Mouse (Mus musculus) megakaryocyte, embryonic 14.5 days (primary cell): ENCODE results near the gene Tuba1c.

Experiments
- FLI1 ChIP-seq: IDR thresholded peaks from 2 replicates; pipeline ENCODE4 v1.6.1; 2012; ENCODE audit warnings: low read length, inconsistent platforms, mixed read lengths
- GATA1 ChIP-seq: IDR thresholded peaks from 3 replicates; pipeline ENCODE4 v1.6.1; 2012; ENCODE audit warnings: mixed read lengths, low read length, inconsistent platforms, borderline replicate concordance

- TF ChIP-seq GATA1 (no peak), FLI1 (no peak)
These were observed 10.3 kb upstream of the Tuba1c start for GRCm38 (mm10) chr15:99019436-99019835.
